Mouse (Mus musculus) embryonic facial prominence, embryonic 15.5 days (tissue): Measurements from ENCODE around the gene Atp9a. TPM values are rescaled to one million over a fixed set of nuclear protein-coding genes. Genes with fewer than 3 reads are reported as not detected.
A peak's percentile ranks its signal among the peaks of the same experiment; 100 is the strongest.

Experiments used
- ATAC-seq: fragments of 200-750 bp; cut with Nextera tagmentation; 2 replicates; pipeline ENCODE4 v1.8.0; 2017; ENCODE audit warnings: low read depth, moderate TSS enrichment; ENCODE audit not compliant: insufficient number of reproducible peaks, low FRiP score, low TSS enrichment
- H3K27ac ChIP-seq: fragments of 300-500 bp; sonication (generic); replicated peaks from 2 replicates; pipeline ENCODE4 v1.5.1; 2015; ENCODE audit warnings: mild to moderate bottlenecking, inconsistent platforms
- H3K27me3 ChIP-seq: fragments of 300-500 bp; sonication (generic); 2 replicates; pipeline ENCODE4 v1.6.1; 2015; ENCODE audit warnings: inconsistent platforms
- H3K36me3 ChIP-seq: fragments of 300-500 bp; sonication (generic); 2 replicates; pipeline ENCODE4 v1.6.1; 2015; ENCODE audit warnings: mild to moderate bottlenecking, inconsistent platforms
- H3K4me1 ChIP-seq: fragments of 300-500 bp; sonication (generic); 2 replicates; pipeline ENCODE4 v1.6.1; 2015; ENCODE audit warnings: inconsistent platforms
- H3K4me2 ChIP-seq: fragments of 300-500 bp; sonication (generic); replicated peaks from 2 replicates; pipeline ENCODE4 v1.6.1; 2015; ENCODE audit warnings: mild to moderate bottlenecking, inconsistent platforms
- H3K4me3 ChIP-seq: fragments of 300-500 bp; sonication (generic); replicated peaks from 2 replicates; pipeline ENCODE4 v1.5.1; 2015; ENCODE audit warnings: mild to moderate bottlenecking, inconsistent platforms
- H3K9ac ChIP-seq: fragments of 300-500 bp; sonication (generic); 2 replicates; pipeline ENCODE4 v1.6.1; 2015; ENCODE audit warnings: inconsistent platforms
- H3K9me3 ChIP-seq: fragments of 300-500 bp; sonication (generic); replicated peaks from 2 replicates; pipeline ENCODE4 v1.6.1; 2016; ENCODE audit warnings: inconsistent platforms
- WGBS: fragments of 180-500 bp; shearing (Covaris S2); methylation state at CpG from one replicate; pipeline ENCODE4 v1.1.7; 2015; 5-methylcytosine and 5-hydroxymethylcytosine counted together
- polyA plus RNA-seq: library from polyadenylated mRNA; unstranded; fragments of >200 nt; fragmentation: Nextera tagmentation; extraction: Ambion mirVana; gene quantifications from 2 replicates; pipeline ENCODE4 v1.2.1, GENCODE M21; 2015

Atp9a gene
- polyA plus RNA-seq, 1 experiment from 2014 or later, result 28.6 TPM

DNA sequence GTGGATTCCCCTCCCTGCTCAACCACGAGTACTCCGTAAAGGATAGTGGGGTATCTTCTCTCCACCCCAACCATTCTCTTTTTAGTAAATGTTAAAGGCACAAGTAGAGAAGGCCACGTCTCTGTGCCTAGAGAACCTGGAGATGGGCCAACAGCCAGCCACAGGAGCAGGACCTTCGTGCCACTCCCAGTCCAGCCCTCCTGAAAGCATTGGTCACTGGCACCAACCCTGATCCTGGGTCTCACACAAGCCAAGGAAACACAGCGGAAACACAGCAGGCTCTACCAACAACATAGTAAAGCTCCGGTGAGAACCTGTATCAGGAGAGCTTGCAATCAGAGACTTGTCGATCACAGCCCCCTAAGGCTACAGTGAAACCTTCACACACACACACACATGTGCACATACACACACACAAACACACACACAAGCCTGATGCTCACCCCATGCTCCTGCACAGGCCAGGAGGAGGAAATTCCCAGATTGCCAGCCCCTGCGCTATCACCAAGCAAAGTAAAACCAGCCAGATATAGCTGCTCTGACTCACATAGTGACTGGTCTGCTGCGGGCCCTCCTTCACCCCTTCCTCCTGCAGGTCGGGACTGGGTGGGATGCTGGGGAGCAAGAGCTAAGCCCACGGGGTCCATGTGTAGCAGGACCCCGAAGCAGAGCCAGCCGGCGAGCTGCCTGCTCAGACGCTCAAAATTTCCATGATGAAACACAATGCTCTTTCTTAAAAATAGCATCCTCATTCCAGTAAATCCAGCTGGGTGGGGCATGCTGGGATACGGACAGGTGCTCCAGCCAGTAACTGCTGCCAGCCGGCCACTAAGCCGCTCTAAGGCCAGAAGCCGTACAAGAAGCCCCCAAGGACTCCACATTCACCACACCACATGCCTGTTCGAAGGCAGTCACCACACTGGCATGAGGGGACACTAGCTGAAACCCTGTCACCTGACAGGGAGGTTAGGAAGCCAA, 29.7 kb downstream of the Atp9a start:
- WGBS, result 68% methylated on average over 20 of the region's 20 CpGs
- no peak for ATAC-seq
- H3K27me3 ChIP-seq, result no peaks in the 10 kb centered on the region
- peaks cover 9% of the 10 kb centered on the region; the same call in 1 of the 2 replicates for H3K4me1 ChIP-seq
- H3K36me3 ChIP-seq, result peaks cover 18% of the 10 kb centered on the region
- H3K27ac ChIP-seq, result 0 out of 2 replicates have a peak overlapping the region, but pooled peaks have one; percentile 4
- no peak overlapping the region for H3K9ac ChIP-seq
- H3K9me3 ChIP-seq, result no peaks in the 10 kb centered on the region
- no peak overlapping the region for H3K4me3 ChIP-seq
- H3K4me2 ChIP-seq, result no peak overlapping the region

- Histone ChIP-seq H3K4me2 (no peak overlapping the region), H3K27me3 (no peaks in the 10 kb centered on the region), H3K9ac (no peak overlapping the region), H3K4me1 (0 out of 2 replicates have a peak, but pooled peaks cover 3% of the 10 kb centered on the region), H3K4me3 (no peak overlapping the region), H3K36me3 (peaks cover 25% of the 10 kb centered on the region), H3K27ac (no peak overlapping the region), H3K9me3 (no peaks in the 10 kb centered on the region)
- no peak for ATAC-seq
- WGBS, result 73% methylated on average over 3 of the region's 3 CpGs
These were observed 31.2 kb downstream of the Atp9a start for GRCm38 (mm10) chr2:168710979-168711378.

- no peaks in the 10 kb centered on the region for H3K27me3 ChIP-seq
- 0 out of 2 replicates have a peak, but pooled peaks cover 3% of the 10 kb centered on the region for H3K4me1 ChIP-seq
- no peak overlapping the region for H3K9ac ChIP-seq
- WGBS, result 40% methylated on average over 9 of the region's 9 CpGs
- no peaks in the 10 kb centered on the region for H3K9me3 ChIP-seq
- no peak overlapping the region for H3K4me2 ChIP-seq
- peaks cover 44% of the 10 kb centered on the region for H3K36me3 ChIP-seq
- no peak for ATAC-seq
- no peak overlapping the region for H3K4me3 ChIP-seq
- H3K27ac ChIP-seq, result no peak overlapping the region
These were observed 34.4 kb downstream of the Atp9a start for GRCm38 (mm10) chr2:168707766-168708165.

DNA sequence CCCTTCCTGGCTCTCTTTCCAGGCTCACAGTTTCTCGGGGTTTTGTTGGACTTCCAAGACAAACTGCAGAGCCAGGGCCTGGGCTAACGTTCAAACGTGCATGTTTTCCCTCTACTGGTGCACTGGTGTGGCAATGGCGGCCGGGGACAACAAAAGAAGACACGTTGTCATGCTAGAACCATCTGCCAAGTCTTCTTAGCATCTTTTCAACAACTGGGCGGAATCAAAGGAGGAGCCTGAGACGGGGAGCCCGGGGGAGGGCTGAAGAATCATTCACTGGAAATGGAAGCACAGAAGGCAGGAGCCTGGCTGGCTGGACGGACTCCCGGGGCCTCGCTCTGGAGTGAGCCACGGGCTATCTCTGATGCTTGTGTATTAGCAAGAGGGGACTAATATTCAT, 39.9 kb downstream of the Atp9a start:
- no peak overlapping the region; the same call in 1 of the 2 replicates for H3K27ac ChIP-seq
- no peaks in the 10 kb centered on the region for H3K9me3 ChIP-seq
- H3K4me2 ChIP-seq, result no peak overlapping the region
- H3K36me3 ChIP-seq, result peaks cover 34% of the 10 kb centered on the region
- H3K9ac ChIP-seq, result no peak overlapping the region
- 53% methylated on average over 13 of the region's 13 CpGs for WGBS
- no peaks in the 10 kb centered on the region for H3K27me3 ChIP-seq
- no peak overlapping the region for H3K4me3 ChIP-seq
- no peak for ATAC-seq
- no peaks in the 10 kb centered on the region for H3K4me1 ChIP-seq

DNA sequence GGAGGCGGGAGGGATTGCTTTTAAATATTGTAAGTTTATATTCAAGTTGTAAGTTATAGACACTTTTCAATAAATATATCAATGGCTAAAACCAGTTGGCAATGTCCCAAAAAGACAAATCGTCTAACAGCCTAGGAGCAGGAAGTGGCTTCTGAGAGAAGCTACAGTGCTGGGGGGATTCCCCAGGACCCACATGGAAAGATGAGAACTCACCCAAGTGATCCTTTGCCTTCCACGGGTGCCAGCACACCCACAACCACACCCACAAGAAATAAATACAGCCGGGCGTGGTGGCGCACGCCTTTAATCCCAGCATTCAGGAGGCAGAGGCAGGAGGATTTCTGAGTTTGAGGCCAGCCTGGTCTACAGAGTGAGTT, 47.2 kb downstream of the Atp9a start:
- ATAC-seq, result no peak
- H3K27me3 ChIP-seq, result no peaks in the 10 kb centered on the region
- peaks cover 7% of the 10 kb centered on the region; the same call in 1 of the 2 replicates for H3K4me1 ChIP-seq
- H3K4me3 ChIP-seq, result no peak overlapping the region
- no peaks in the 10 kb centered on the region for H3K9me3 ChIP-seq
- WGBS, result 78% methylated on average over 7 of the region's 7 CpGs
- no peak overlapping the region for H3K4me2 ChIP-seq
- no peak overlapping the region for H3K27ac ChIP-seq
- no peak overlapping the region for H3K9ac ChIP-seq
- H3K36me3 ChIP-seq, result peaks cover 10% of the 10 kb centered on the region

- no peak for ATAC-seq
- Histone ChIP-seq H3K27me3 (no peaks in the 10 kb centered on the region), H3K27ac (no peak overlapping the region), H3K36me3 (peaks cover 10% of the 10 kb centered on the region), H3K9ac (no peak overlapping the region), H3K4me3 (no peak overlapping the region), H3K4me2 (peak overlapping the region; percentile 13; the same call in 1 of the 2 replicates), H3K9me3 (no peaks in the 10 kb centered on the region), H3K4me1 (peaks cover 7% of the 10 kb centered on the region; the same call in 1 of the 2 replicates)
- WGBS, result 15% methylated on average over 27 of the region's 27 CpGs
These were observed 47.7 kb downstream of the Atp9a start for GRCm38 (mm10) chr2:168694379-168695026.

GRCm38 (mm10) chr2:168691774-168692173, 50.4 kb downstream of the Atp9a start:
- Histone ChIP-seq H3K36me3 (peaks cover 23% of the 10 kb centered on the region), H3K4me3 (no peak overlapping the region)
- ATAC-seq, result peak; percentile 52; the same call in 1 of the 2 replicates

DNA sequence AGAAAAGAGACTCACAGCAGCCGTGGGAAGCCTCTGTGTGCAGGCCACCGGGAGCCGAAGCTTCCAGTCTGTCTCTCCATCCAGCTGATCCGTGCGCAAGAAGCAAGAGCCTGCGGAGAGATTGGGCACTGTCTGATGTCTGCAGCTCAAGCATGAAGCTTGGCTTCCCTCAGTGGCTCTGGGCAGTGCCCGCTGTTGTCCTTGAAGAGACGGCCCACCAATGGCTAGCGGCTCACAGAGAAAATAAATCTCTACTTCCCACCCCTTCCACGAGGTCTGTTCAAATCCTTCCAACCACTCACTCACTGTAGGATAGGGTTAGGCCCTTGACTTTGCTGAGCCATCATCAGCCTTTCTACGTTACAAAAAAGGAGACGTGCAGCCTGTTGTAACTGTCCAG, 54.9 kb downstream of the Atp9a start:
- H3K4me1 ChIP-seq, result no peaks in the 10 kb centered on the region
- peaks cover 16% of the 10 kb centered on the region; the same call in 1 of the 2 replicates for H3K36me3 ChIP-seq
- H3K4me2 ChIP-seq, result no peak overlapping the region
- no peak overlapping the region for H3K4me3 ChIP-seq
- 85% methylated on average over 12 of the region's 12 CpGs for WGBS
- no peak for ATAC-seq
- no peak overlapping the region for H3K9ac ChIP-seq
- H3K27ac ChIP-seq, result no peak overlapping the region
- no peaks in the 10 kb centered on the region for H3K27me3 ChIP-seq
- H3K9me3 ChIP-seq, result no peaks in the 10 kb centered on the region

More at GRCm38 (mm10) chr2:168691774-168692173, 50.4 kb downstream of the Atp9a start:
- 33% methylated on average over 6 of the region's 6 CpGs for WGBS
- no peaks in the 10 kb centered on the region for H3K27me3 ChIP-seq
- peaks cover 7% of the 10 kb centered on the region; the same call in 1 of the 2 replicates for H3K4me1 ChIP-seq
- no peak overlapping the region for H3K27ac ChIP-seq
- H3K9ac ChIP-seq, result no peak overlapping the region
- no peak overlapping the region for H3K4me2 ChIP-seq
- H3K9me3 ChIP-seq, result no peaks in the 10 kb centered on the region

DNA sequence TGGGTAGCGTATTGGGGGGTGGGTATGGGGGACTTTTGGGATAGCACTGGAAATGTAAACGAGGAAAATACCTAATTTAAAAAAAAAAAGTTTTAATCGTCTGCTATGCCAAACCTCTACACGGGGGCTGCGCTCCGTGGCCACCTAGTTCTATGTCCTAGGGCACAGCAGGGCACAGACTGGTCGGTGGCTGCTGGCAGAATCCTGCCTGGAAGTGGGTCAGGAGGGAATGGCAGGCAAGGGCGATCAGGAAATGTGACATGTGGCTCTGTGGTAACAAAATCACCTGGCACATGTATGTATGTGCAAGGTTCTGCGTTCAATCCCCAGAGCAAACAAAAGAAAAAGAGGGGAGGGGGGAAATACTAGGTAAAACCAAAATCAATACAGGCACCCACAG, 56.3 kb downstream of the Atp9a start:
- no peaks in the 10 kb centered on the region for H3K4me1 ChIP-seq
- no peaks in the 10 kb centered on the region for H3K9me3 ChIP-seq
- 91% methylated on average over 9 of the region's 9 CpGs for WGBS
- H3K9ac ChIP-seq, result no peak overlapping the region
- H3K27ac ChIP-seq, result no peak overlapping the region
- ATAC-seq, result no peak
- H3K36me3 ChIP-seq, result peaks cover 30% of the 10 kb centered on the region
- H3K4me3 ChIP-seq, result no peak overlapping the region
- H3K27me3 ChIP-seq, result no peaks in the 10 kb centered on the region
- H3K4me2 ChIP-seq, result no peak overlapping the region

- H3K4me2 ChIP-seq, result no peak overlapping the region
- ATAC-seq, result no peak
- H3K36me3 ChIP-seq, result peaks cover 34% of the 10 kb centered on the region
- H3K4me3 ChIP-seq, result no peak overlapping the region
- no peak overlapping the region for H3K27ac ChIP-seq
- no peaks in the 10 kb centered on the region for H3K4me1 ChIP-seq
- H3K27me3 ChIP-seq, result no peaks in the 10 kb centered on the region
- no peaks in the 10 kb centered on the region for H3K9me3 ChIP-seq
- no peak overlapping the region for H3K9ac ChIP-seq
- WGBS, result 76% methylated on average over 3 of the region's 3 CpGs
These were observed 57.5 kb downstream of the Atp9a start for GRCm38 (mm10) chr2:168684695-168685094.

DNA sequence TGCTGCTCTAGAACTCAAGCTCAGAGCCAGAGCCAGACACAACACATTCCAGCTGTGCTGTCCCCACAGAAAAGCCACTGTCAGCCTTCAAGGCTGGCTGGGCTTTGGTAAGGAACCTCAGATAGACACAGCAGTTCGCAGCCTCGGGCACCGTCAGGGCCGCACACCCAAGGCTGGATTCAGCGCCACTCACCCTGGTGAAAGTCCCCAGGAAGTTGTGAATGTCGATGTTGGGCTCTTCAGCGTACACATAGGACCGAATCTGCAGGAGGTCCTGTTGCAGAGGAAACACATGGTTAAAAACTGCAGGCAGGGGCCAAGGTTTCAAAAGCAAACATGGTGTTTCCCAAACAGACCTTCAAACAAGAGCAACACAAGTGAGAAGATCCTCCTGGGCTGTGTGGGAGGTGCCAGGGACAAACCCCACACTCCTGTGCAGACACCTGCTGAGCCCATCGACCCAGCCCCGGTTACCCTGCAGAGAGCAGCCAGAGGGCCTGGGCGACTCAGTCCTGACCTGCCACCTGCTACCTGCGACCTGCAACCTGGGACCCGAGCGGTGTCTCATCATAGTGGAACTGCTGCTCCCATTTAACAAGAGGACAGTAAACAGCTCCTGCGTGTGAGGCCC, 58.6 kb downstream of the Atp9a start:
- Histone ChIP-seq H3K9ac (no peak overlapping the region), H3K36me3 (peaks cover 45% of the 10 kb centered on the region), H3K4me2 (no peak overlapping the region), H3K27me3 (no peaks in the 10 kb centered on the region), H3K4me3 (no peak overlapping the region), H3K9me3 (no peaks in the 10 kb centered on the region), H3K4me1 (no peaks in the 10 kb centered on the region), H3K27ac (no peak overlapping the region)
- ATAC-seq, result no peak
- 42% methylated on average over 15 of the region's 15 CpGs for WGBS
